Mouse (Mus musculus) gastrocnemius, postnatal 10 days (tissue): Measurements from ENCODE around the gene N4bp3. TPM values are rescaled to one million over a fixed set of nuclear protein-coding genes. Genes with fewer than 3 reads are reported as not detected.
"Not testable (repeated sequence)": the region's sequence is repeated elsewhere in the genome, so short reads cannot be mapped to it uniquely, and the experiment has no call there.

Source experiments
- DNase-seq: peaks from one replicate; pipeline ENCODE4 v3.0.0; 2021; ENCODE audit warnings: mixed read lengths
- long read RNA-seq, 2 experiments: library from polyadenylated mRNA; stranded (forward); transcript quantifications; one replicate each; pipeline ENCODE4 v2.0.0; 2021
- total RNA-seq, 2 experiments: library from RNA; stranded (reverse); gene quantifications; 2 replicates each; pipeline ENCODE4 v1.2.3; 2021

Gene N4bp3
- total RNA-seq: 10 to 100 TPM; 12.2 to 15.7 TPM
- long read RNA-seq, experiment 1, transcript N4bp3-201 (5 exons, 2,367 nt): major isoform, 52 of 61 reads
- long read RNA-seq, experiment 1, partial matches to known transcripts: 4 of 61 reads
- long read RNA-seq, experiment 1, other reads (novel, unspliced or antisense): 5 of 61 reads
- long read RNA-seq, experiment 2, transcript N4bp3-201 (5 exons, 2,367 nt): major isoform, 25 of 33 reads
- long read RNA-seq, experiment 2, partial matches to known transcripts: 3 of 33 reads
- long read RNA-seq, experiment 2, other reads (novel, unspliced or antisense): 5 of 33 reads

- DNase-seq: peak; percentile 72
Measured at GRCm38 (mm10) chr11:51650691-51651515, at the start of gene N4bp3, which contains the start of gene D930048N14Rik. N4bp3 (minus strand) TSS chr11:51650842. D930048N14Rik (plus strand) TSS chr11:51650954.

GRCm38 (mm10) chr11:51694984-51695383, 44.3 kb upstream of the N4bp3 start:
- DNase-seq: no peak

- not testable (repeated sequence) for DNase-seq
Measured at GRCm38 (mm10) chr11:51690597-51690996, 40.0 kb upstream of the N4bp3 start.

GRCm38 (mm10) chr11:51689343-51689742, 38.7 kb upstream of the N4bp3 start:
- no peak for DNase-seq

- DNase-seq: peak; percentile 100
Measured at GRCm38 (mm10) chr11:51688330-51689328, 38.0 kb upstream of the N4bp3 start, which contains the start of gene 0610009B22Rik. 0610009B22Rik (minus strand) TSS chr11:51688874.

GRCm38 (mm10) chr11:51681976-51682374, 31.3 kb upstream of the N4bp3 start:
- DNase-seq: no peak

GRCm38 (mm10) chr11:51681324-51681975, 30.8 kb upstream of the N4bp3 start:
- DNase-seq: peak; percentile 91

GRCm38 (mm10) chr11:51679466-51679865, 28.8 kb upstream of the N4bp3 start:
- no peak for DNase-seq

GRCm38 (mm10) chr11:51677737-51678418, 27.2 kb upstream of the N4bp3 start:
- no peak for DNase-seq

- no peak for DNase-seq
Measured at GRCm38 (mm10) chr11:51675386-51675785, 24.7 kb upstream of the N4bp3 start.

- DNase-seq: no peak
Measured at GRCm38 (mm10) chr11:51673291-51673690, 22.6 kb upstream of the N4bp3 start.

- DNase-seq: no peak
Measured at GRCm38 (mm10) chr11:51671376-51671775, 20.7 kb upstream of the N4bp3 start.

- DNase-seq: no peak
Measured at GRCm38 (mm10) chr11:51670846-51671245, 20.2 kb upstream of the N4bp3 start.

GRCm38 (mm10) chr11:51664747-51665146, 14.1 kb upstream of the N4bp3 start:
- not testable (repeated sequence) for DNase-seq

GRCm38 (mm10) chr11:51662632-51663031, 12.0 kb upstream of the N4bp3 start:
- DNase-seq: no peak

- no peak for DNase-seq
Measured at GRCm38 (mm10) chr11:51661867-51662365, 11.3 kb upstream of the N4bp3 start.

- no peak for DNase-seq
Measured at GRCm38 (mm10) chr11:51658705-51659104, 8.1 kb upstream of the N4bp3 start.

- DNase-seq: no peak
Measured at GRCm38 (mm10) chr11:51658291-51658690, 7.6 kb upstream of the N4bp3 start.

GRCm38 (mm10) chr11:51656798-51657521, 6.3 kb upstream of the N4bp3 start:
- DNase-seq: no peak

GRCm38 (mm10) chr11:51654891-51655290, 4.2 kb upstream of the N4bp3 start:
- no peak for DNase-seq
